Mouse (Mus musculus): ENCODE results near the gene Il1b. TPM values are rescaled to one million over a fixed set of nuclear protein-coding genes. Genes with fewer than 3 reads are reported as not detected.

The Il1b gene
- 0.19 and 0.25 TPM in 2 replicates for polyA plus RNA-seq (2014; fragmentation: Nextera tagmentation; extraction: Ambion mirVana)

DNA sequence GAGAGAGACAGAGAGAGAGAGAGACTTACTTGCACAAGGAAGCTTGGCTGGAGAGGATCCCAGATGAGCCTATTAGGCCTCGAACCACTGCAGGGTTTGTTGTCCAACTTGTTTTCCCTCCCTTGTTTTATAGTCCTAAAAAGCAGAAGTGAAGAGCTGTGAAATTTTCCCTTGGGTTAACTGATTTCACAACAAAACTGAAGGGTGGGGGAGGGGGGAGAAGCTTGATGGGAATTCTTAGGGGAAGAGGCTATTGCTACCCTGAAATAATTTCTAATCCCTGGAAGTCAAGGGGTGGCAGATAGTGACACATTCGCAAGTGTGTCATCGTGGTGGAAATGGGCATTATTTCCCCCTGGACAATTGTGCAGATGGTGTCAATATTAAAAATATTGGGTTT lies at the start of gene Il1b:
TSS of gene Il1b (minus strand) at position 101 of the 400 bp plus-strand sequence.
- Histone ChIP-seq H3K9me3 (ENCODE audit: control insufficient read depth, low read length) (no peaks in the 10 kb centered on the region), H3K9ac (replicated peaks; ENCODE audit: low read depth, low read length) (no peak within 1 kb of the TSS), H3K4me3 (ENCODE audit: low read depth, low read length) (no peak within 1 kb of the TSS), H3K4me2 (ENCODE audit: low read depth, low read length) (no peak within 1 kb of the TSS), H3K36me3 (ENCODE audit: control insufficient read depth, insufficient read depth, low read length) (no peaks in the 10 kb centered on the region), H3K27ac (ENCODE audit: low read depth, low read length) (no peak within 1 kb of the TSS), H3K27me3 (ENCODE audit: control insufficient read depth, insufficient read depth, low read length) (no peaks in the 10 kb centered on the region), H3K4me1 (ENCODE audit: control insufficient read depth, insufficient read depth, low read length) (no peaks in the 10 kb centered on the region)
- WGBS, result 89% methylated on average over 3 of the region's 3 CpGs
- ATAC-seq (ENCODE audit: low read depth), result no peak

GRCm38 (mm10) chr2:129419361-129419880 lies 48.5 kb upstream of the Il1b start:
- ATAC-seq (ENCODE audit: low read depth), result no peak
- Histone ChIP-seq H3K4me1 (ENCODE audit: control insufficient read depth, insufficient read depth, low read length) (no peaks in the 10 kb centered on the region), H3K4me3 (ENCODE audit: low read depth, low read length) (no peak overlapping the region), H3K4me2 (ENCODE audit: low read depth, low read length) (no peak overlapping the region), H3K27me3 (ENCODE audit: control insufficient read depth, insufficient read depth, low read length) (no peaks in the 10 kb centered on the region), H3K9me3 (ENCODE audit: control insufficient read depth, low read length) (no peaks in the 10 kb centered on the region), H3K27ac (ENCODE audit: low read depth, low read length) (no peak overlapping the region), H3K36me3 (ENCODE audit: control insufficient read depth, insufficient read depth, low read length) (no peaks in the 10 kb centered on the region), H3K9ac (replicated peaks; ENCODE audit: low read depth, low read length) (no peak overlapping the region)
- 90% methylated on average over 3 of the region's 3 CpGs for WGBS

GRCm38 (mm10) chr2:129414593-129414992 lies 43.7 kb upstream of the Il1b start:
- no peaks in the 10 kb centered on the region for H3K36me3 ChIP-seq (ENCODE audit: control insufficient read depth, insufficient read depth, low read length)
- no peak overlapping the region for H3K4me3 ChIP-seq (ENCODE audit: low read depth, low read length)
- no peak for ATAC-seq (ENCODE audit: low read depth)
- no peak overlapping the region for H3K9ac ChIP-seq (replicated peaks; ENCODE audit: low read depth, low read length)
- H3K27me3 ChIP-seq (ENCODE audit: control insufficient read depth, insufficient read depth, low read length), result no peaks in the 10 kb centered on the region
- H3K9me3 ChIP-seq (ENCODE audit: control insufficient read depth, low read length), result no peaks in the 10 kb centered on the region
- 86% methylated on average over 3 of the region's 3 CpGs for WGBS
- no peak overlapping the region for H3K4me2 ChIP-seq (ENCODE audit: low read depth, low read length)
- no peaks in the 10 kb centered on the region for H3K4me1 ChIP-seq (ENCODE audit: control insufficient read depth, insufficient read depth, low read length)
- no peak overlapping the region for H3K27ac ChIP-seq (ENCODE audit: low read depth, low read length)

DNA sequence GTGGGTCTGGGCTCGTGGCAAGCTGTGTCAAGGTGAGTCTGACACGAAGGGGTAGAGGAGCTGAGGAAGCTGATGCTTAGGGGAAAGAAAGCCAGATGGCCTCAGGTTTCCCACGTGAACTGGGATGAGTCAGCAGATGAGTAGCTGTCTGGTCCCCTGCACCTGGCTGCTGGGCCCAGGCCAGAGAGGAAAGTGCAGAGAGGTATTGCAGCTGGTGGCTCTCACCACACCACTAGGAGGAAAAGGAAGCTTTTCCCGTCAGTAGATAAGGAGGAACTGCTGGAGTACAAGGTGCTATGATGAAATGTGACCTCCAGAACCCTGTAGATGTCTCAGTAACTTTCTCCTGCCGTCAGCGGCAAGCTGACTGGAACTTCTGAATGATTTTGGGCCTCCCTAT lies 42.5 kb upstream of the Il1b start:
- 77% methylated on average over 6 of the region's 6 CpGs for WGBS
- no peak overlapping the region for H3K4me2 ChIP-seq (ENCODE audit: low read depth, low read length)
- no peaks in the 10 kb centered on the region for H3K9me3 ChIP-seq (ENCODE audit: control insufficient read depth, low read length)
- no peaks in the 10 kb centered on the region for H3K4me1 ChIP-seq (ENCODE audit: control insufficient read depth, insufficient read depth, low read length)
- no peak overlapping the region for H3K27ac ChIP-seq (ENCODE audit: low read depth, low read length)
- H3K9ac ChIP-seq (replicated peaks; ENCODE audit: low read depth, low read length), result no peak overlapping the region
- no peak overlapping the region for H3K4me3 ChIP-seq (ENCODE audit: low read depth, low read length)
- no peak for ATAC-seq (ENCODE audit: low read depth)
- no peaks in the 10 kb centered on the region for H3K27me3 ChIP-seq (ENCODE audit: control insufficient read depth, insufficient read depth, low read length)
- no peaks in the 10 kb centered on the region for H3K36me3 ChIP-seq (ENCODE audit: control insufficient read depth, insufficient read depth, low read length)

DNA sequence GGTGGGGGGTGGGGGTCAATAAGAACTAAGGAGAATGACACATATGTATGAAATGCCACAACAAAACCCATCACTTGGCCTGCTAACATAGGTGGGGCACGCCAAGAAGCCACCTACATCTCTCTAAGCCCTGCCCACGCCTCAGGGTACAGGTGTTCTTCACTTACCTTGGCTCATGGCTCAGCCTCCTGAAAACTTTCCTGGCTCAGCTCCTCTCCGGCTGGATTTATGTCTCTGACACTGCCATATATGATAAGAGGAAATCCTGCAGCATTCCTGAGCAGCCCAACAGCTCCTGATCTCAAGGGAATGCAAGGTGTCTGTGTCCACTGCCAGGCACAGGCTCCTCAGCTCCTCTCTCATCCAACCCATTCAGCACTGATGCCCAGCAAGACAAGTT lies 40.7 kb upstream of the Il1b start:
- no peak overlapping the region for H3K4me3 ChIP-seq (ENCODE audit: low read depth, low read length)
- no peaks in the 10 kb centered on the region for H3K27me3 ChIP-seq (ENCODE audit: control insufficient read depth, insufficient read depth, low read length)
- WGBS, result 86% methylated on average over 3 of the region's 3 CpGs
- no peak for ATAC-seq (ENCODE audit: low read depth)
- H3K9ac ChIP-seq (replicated peaks; ENCODE audit: low read depth, low read length), result no peak overlapping the region
- H3K9me3 ChIP-seq (ENCODE audit: control insufficient read depth, low read length), result no peaks in the 10 kb centered on the region
- H3K27ac ChIP-seq (ENCODE audit: low read depth, low read length), result no peak overlapping the region
- H3K36me3 ChIP-seq (ENCODE audit: control insufficient read depth, insufficient read depth, low read length), result no peaks in the 10 kb centered on the region
- no peak overlapping the region for H3K4me2 ChIP-seq (ENCODE audit: low read depth, low read length)
- no peaks in the 10 kb centered on the region for H3K4me1 ChIP-seq (ENCODE audit: control insufficient read depth, insufficient read depth, low read length)

DNA sequence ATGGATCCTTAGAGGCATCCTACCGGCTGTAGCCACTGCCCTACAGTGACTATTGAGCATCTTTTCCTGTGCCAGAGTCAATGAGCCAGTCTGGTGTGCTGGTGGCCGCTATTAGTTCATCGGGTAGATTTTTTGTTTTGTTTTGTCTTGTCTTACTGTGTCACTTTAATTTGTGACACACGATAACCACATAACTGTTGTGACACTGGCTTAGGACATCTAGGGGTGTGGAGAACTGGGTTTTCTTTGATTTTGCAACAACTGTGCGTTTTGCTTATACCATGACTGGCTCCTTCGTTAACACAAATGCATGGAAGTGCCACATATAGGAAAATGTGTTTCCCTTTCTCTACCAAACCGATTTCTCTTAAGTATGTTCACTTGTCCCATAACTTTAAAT lies 39.4 kb upstream of the Il1b start:
- H3K9me3 ChIP-seq (ENCODE audit: control insufficient read depth, low read length), result no peaks in the 10 kb centered on the region
- no peaks in the 10 kb centered on the region for H3K36me3 ChIP-seq (ENCODE audit: control insufficient read depth, insufficient read depth, low read length)
- no peak overlapping the region for H3K9ac ChIP-seq (replicated peaks; ENCODE audit: low read depth, low read length)
- no peaks in the 10 kb centered on the region for H3K27me3 ChIP-seq (ENCODE audit: control insufficient read depth, insufficient read depth, low read length)
- WGBS, result 95% methylated on average over 7 of the region's 7 CpGs
- H3K4me1 ChIP-seq (ENCODE audit: control insufficient read depth, insufficient read depth, low read length), result no peaks in the 10 kb centered on the region
- ATAC-seq (ENCODE audit: low read depth), result no peak
- H3K27ac ChIP-seq (ENCODE audit: low read depth, low read length), result no peak overlapping the region
- no peak overlapping the region for H3K4me2 ChIP-seq (ENCODE audit: low read depth, low read length)
- no peak overlapping the region for H3K4me3 ChIP-seq (ENCODE audit: low read depth, low read length)

GRCm38 (mm10) chr2:129408476-129408875 lies 37.5 kb upstream of the Il1b start:
- Histone ChIP-seq H3K4me1 (ENCODE audit: control insufficient read depth, insufficient read depth, low read length) (no peaks in the 10 kb centered on the region), H3K4me3 (ENCODE audit: low read depth, low read length) (no peak overlapping the region), H3K27me3 (ENCODE audit: control insufficient read depth, insufficient read depth, low read length) (no peaks in the 10 kb centered on the region), H3K27ac (ENCODE audit: low read depth, low read length) (no peak overlapping the region), H3K36me3 (ENCODE audit: control insufficient read depth, insufficient read depth, low read length) (no peaks in the 10 kb centered on the region), H3K9me3 (ENCODE audit: control insufficient read depth, low read length) (no peaks in the 10 kb centered on the region), H3K9ac (replicated peaks; ENCODE audit: low read depth, low read length) (no peak overlapping the region), H3K4me2 (ENCODE audit: low read depth, low read length) (no peak overlapping the region)
- ATAC-seq (ENCODE audit: low read depth), result peak; percentile 81
- 23% methylated on average over 18 of the region's 18 CpGs for WGBS

- no peaks in the 10 kb centered on the region for H3K27me3 ChIP-seq (ENCODE audit: control insufficient read depth, insufficient read depth, low read length)
- no peaks in the 10 kb centered on the region for H3K36me3 ChIP-seq (ENCODE audit: control insufficient read depth, insufficient read depth, low read length)
- no peak overlapping the region for H3K27ac ChIP-seq (ENCODE audit: low read depth, low read length)
- H3K4me3 ChIP-seq (ENCODE audit: low read depth, low read length), result no peak overlapping the region
- no peak for ATAC-seq (ENCODE audit: low read depth)
- H3K4me2 ChIP-seq (ENCODE audit: low read depth, low read length), result no peak overlapping the region
- 93% methylated on average over 13 of the region's 13 CpGs for WGBS
- no peaks in the 10 kb centered on the region for H3K4me1 ChIP-seq (ENCODE audit: control insufficient read depth, insufficient read depth, low read length)
- H3K9ac ChIP-seq (replicated peaks; ENCODE audit: low read depth, low read length), result no peak overlapping the region
- no peaks in the 10 kb centered on the region for H3K9me3 ChIP-seq (ENCODE audit: control insufficient read depth, low read length)
Measured at GRCm38 (mm10) chr2:129407596-129407995, 36.7 kb upstream of the Il1b start.

DNA sequence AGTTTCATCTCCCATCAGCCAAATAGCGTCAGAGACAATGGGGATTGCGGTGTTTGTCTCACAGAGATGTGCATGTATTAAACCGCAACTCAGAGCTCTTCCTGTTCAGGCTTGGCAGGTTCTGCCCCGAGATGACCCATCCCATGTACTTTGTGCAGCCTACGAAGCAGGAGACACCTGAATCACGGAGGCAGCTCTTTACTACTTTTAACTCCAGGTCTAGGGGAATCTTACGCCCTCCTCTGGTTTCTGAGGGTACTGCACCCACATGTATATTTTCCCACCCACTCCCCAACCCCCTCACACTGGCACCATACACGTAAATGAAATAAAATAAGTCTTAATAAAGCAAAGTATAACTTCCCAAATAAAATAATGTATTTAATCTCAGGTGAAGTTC lies 35.6 kb upstream of the Il1b start:
- Histone ChIP-seq H3K27ac (ENCODE audit: low read depth, low read length) (no peak overlapping the region), H3K9ac (replicated peaks; ENCODE audit: low read depth, low read length) (no peak overlapping the region), H3K36me3 (ENCODE audit: control insufficient read depth, insufficient read depth, low read length) (no peaks in the 10 kb centered on the region), H3K4me3 (ENCODE audit: low read depth, low read length) (no peak overlapping the region), H3K9me3 (ENCODE audit: control insufficient read depth, low read length) (no peaks in the 10 kb centered on the region), H3K4me2 (ENCODE audit: low read depth, low read length) (no peak overlapping the region), H3K27me3 (ENCODE audit: control insufficient read depth, insufficient read depth, low read length) (no peaks in the 10 kb centered on the region), H3K4me1 (ENCODE audit: control insufficient read depth, insufficient read depth, low read length) (no peaks in the 10 kb centered on the region)
- 91% methylated on average over 8 of the region's 8 CpGs for WGBS
- ATAC-seq (ENCODE audit: low read depth), result no peak

All from neural tube, embryonic 14.5 days (tissue).